Mouse (Mus musculus): ENCODE measurements at regions not wholly inside any gene's neighbourhood (a gene's known extent, or its start where the extent isn't known, plus 50 kb on each side); places are given as distances from the start of the nearest gene placed in this dataset.

DNA sequence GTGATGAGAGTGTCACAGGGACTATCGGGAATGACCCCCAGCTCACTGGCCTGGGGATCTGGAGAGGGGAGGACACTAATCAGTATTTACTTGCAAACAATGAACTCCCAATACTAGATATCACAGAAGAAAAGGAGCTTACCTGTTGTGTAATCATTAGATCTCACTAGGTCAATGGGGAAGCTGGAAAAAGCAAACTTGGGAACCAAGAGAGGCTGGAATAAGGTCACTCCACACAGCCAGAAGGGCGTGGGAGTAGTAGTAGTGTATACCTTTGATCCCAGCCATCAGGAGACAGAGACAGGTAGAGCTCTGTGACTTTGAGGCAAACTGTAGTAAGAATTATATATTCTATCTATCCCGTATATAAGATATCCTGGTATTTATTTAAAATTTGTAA lies 194.3 kb downstream of the Fam43a start:
- TF ChIP-seq CTCF (IDR thresholded peaks at IDR 0.05; ENCODE audit: control insufficient read depth, insufficient read depth, insufficient read length) (no peak), MYOD1 (IDR thresholded peaks at IDR 0.05; ENCODE audit: control insufficient read depth, insufficient read length, low read depth) (no peak)

Data from C2C12 (cell line).